Mouse (Mus musculus): ENCODE data around the gene Nkain4. TPM values are rescaled to one million over a fixed set of nuclear protein-coding genes. Genes with fewer than 3 reads are reported as not detected.

Nkain4 gene
- 6.9 and 7.3 TPM in 2 replicates for polyA plus RNA-seq (2015; fragmentation: Nextera tagmentation; extraction: Ambion mirVana)

DNA sequence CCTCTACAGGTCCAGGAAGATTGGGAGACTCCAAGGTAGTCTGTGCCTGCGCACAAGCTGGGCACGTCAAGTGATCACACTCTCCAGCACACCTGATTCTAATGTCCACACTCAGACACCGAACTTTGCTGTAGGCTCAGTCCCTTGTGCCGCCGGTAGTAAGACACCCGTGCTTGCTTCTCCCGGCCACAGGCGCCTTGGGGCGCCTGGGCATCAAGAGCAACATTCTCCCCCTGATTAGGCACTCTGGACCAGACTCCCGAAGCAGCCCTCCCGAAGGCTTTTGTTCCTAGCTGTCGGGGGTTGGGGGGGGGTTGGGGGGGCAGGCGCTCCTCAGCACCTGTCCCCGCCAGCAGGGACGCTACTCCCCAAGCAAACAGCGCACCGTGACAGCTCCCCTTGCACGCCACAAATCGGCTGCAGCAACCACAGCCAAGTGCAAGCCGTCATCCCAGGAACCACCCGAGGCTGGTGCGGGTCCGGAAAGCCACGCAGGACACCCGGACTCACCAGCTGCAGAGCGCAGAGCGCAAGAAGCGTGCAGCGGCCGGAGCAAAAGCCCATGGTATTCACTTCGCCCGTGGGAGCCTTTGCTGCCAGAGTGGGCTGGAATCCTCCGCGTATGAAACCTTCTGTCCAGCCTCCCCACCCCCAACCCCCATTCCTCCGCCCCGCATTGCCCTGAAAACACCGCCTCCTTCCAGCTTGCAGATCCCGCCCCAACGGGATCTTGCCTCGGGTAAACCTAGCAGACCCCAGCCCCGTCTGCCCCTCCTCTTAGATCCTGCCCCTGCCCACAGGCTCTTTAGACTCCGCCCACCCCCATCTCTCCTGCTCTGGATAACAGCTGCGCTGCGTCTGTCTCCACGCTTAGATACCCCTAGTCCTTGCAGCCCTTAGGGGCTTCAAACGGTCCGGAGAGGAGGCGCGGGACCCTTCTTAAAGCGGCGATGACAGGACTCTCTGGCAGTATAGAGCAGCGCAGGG is at the start of gene Nkain4:
Gene Nkain4 (minus strand): TSS at position 639 of the 987 bp plus-strand sequence.
- H3K4me2 ChIP-seq: peak within 1 kb of the TSS; percentile 94
- H3K9me3 ChIP-seq: no peaks in the 10 kb centered on the region
- peak; percentile 67 for ATAC-seq (ENCODE audit: insufficient number of reproducible peaks, insufficient read depth, low FRiP score, low TSS enrichment, low read depth)
- H3K9ac ChIP-seq: peak within 1 kb of the TSS; percentile 71
- H3K27ac ChIP-seq: no peak within 1 kb of the TSS
- WGBS: under 1% methylated on average over 52 of the region's 52 CpGs
- H3K4me1 ChIP-seq: peaks cover 13% of the 10 kb centered on the region; the same call in 1 of the 2 replicates
- peak within 1 kb of the TSS; percentile 55 for H3K4me3 ChIP-seq
- peaks cover 55% of the 10 kb centered on the region for H3K27me3 ChIP-seq
- no peaks in the 10 kb centered on the region for H3K36me3 ChIP-seq

DNA sequence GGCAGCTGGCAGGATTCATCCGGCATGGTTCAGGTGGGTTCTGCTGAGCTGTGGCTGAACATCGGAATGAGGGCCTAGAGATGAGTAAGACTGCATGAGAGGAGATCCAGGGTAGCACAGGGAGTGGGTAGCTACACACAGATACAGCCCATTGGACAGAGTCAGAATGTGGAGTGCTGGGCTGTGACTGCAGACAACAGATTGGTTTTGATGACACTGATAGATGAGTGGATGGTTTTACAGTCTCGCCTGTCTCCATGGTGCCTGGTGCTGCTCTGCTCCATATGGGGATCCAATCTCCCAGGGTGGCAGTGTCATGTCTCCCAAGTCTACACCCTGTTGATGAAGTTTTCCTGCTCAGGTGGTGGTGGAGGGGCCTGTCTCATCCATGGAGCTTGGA is 42.4 kb upstream of the Nkain4 start:
- WGBS: 67% methylated on average over 3 of the region's 3 CpGs
- ATAC-seq (ENCODE audit: insufficient number of reproducible peaks, insufficient read depth, low FRiP score, low TSS enrichment, low read depth): no peak
- Histone ChIP-seq H3K9ac (no peak overlapping the region), H3K27me3 (no peaks in the 10 kb centered on the region), H3K9me3 (no peaks in the 10 kb centered on the region), H3K4me1 (no peaks in the 10 kb centered on the region), H3K36me3 (no peaks in the 10 kb centered on the region), H3K27ac (no peak overlapping the region), H3K4me3 (no peak overlapping the region), H3K4me2 (no peak overlapping the region)

DNA sequence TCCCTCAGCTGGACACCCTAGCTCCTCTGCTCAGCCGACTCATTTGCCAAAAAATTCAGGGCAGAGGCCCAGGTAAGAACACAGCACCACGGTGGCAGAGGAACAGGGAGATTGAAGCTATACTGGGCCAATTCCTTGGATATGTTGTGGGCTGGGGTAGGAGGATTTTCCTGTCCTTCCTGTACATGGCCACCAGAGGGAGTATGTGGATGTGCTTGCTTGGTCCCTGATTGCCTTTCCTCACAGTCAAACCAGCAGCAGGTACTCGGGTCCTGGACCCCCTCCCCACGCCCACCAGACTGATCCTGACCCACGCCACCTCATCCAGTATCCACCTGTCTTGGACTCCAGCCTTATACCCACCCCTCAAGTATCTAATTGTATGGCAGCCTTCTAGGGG is 41.9 kb upstream of the Nkain4 start:
- H3K9me3 ChIP-seq: no peaks in the 10 kb centered on the region
- no peaks in the 10 kb centered on the region for H3K27me3 ChIP-seq
- no peak for ATAC-seq (ENCODE audit: insufficient number of reproducible peaks, insufficient read depth, low FRiP score, low TSS enrichment, low read depth)

DNA sequence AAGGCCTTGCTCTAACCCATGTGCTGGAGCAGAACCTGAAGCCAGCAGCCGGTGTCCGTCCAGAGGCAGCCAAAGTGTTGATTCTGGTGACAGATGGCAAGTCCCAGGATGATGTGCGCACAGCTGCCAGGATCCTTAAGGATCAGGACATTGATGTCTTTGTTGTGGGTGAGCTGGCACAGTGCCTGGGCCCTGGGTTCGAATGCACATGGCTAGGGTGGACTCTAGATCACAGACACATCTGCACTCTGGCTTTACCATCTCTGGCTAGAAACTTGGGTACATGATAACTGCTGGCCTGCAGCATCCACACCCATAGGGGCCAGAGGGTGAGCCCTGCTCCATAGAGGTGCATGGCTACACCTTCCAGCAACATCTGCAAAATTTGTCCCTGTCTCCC is 41.0 kb upstream of the Nkain4 start:
- Histone ChIP-seq H3K27ac (no peak overlapping the region), H3K4me1 (no peaks in the 10 kb centered on the region), H3K4me3 (no peak overlapping the region), H3K36me3 (no peaks in the 10 kb centered on the region), H3K9ac (no peak overlapping the region), H3K27me3 (no peaks in the 10 kb centered on the region), H3K4me2 (no peak overlapping the region), H3K9me3 (no peaks in the 10 kb centered on the region)
- ATAC-seq (ENCODE audit: insufficient number of reproducible peaks, insufficient read depth, low FRiP score, low TSS enrichment, low read depth): no peak
- WGBS: 71% methylated on average over 4 of the region's 4 CpGs

More for the DNA sequence above, 41.9 kb upstream of the Nkain4 start:
- 12% methylated on average over 5 of the region's 5 CpGs for WGBS
- no peak overlapping the region for H3K4me2 ChIP-seq
- no peak overlapping the region for H3K9ac ChIP-seq
- no peak overlapping the region for H3K4me3 ChIP-seq
- no peak overlapping the region for H3K27ac ChIP-seq
- no peaks in the 10 kb centered on the region for H3K36me3 ChIP-seq
- no peaks in the 10 kb centered on the region for H3K4me1 ChIP-seq

DNA sequence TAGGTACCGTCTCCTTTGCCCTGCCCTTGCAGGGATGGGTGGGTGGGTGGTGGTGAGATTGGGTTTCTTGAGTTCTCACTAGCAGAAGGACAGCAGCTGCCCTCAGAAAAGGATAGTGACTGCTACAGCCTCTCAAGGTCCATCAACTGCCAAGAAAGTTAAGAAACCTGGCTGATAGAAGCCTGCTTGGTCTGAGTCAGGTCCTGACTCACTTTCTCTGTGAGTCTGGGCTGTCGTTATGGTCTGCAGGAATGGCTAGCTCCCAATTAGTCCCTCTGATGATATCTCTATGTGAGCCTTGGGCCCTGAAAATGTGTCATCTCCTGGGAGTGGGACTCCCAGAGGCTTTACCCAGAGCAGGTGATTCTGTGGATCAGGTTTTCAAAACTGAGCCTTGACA is 39.9 kb upstream of the Nkain4 start:
- Histone ChIP-seq H3K9ac (no peak overlapping the region), H3K4me1 (no peaks in the 10 kb centered on the region), H3K27ac (no peak overlapping the region), H3K9me3 (no peaks in the 10 kb centered on the region), H3K4me2 (no peak overlapping the region), H3K4me3 (no peak overlapping the region), H3K36me3 (no peaks in the 10 kb centered on the region), H3K27me3 (no peaks in the 10 kb centered on the region)
- WGBS: 63% methylated on average over 2 of the region's 2 CpGs
- no peak for ATAC-seq (ENCODE audit: insufficient number of reproducible peaks, insufficient read depth, low FRiP score, low TSS enrichment, low read depth)

DNA sequence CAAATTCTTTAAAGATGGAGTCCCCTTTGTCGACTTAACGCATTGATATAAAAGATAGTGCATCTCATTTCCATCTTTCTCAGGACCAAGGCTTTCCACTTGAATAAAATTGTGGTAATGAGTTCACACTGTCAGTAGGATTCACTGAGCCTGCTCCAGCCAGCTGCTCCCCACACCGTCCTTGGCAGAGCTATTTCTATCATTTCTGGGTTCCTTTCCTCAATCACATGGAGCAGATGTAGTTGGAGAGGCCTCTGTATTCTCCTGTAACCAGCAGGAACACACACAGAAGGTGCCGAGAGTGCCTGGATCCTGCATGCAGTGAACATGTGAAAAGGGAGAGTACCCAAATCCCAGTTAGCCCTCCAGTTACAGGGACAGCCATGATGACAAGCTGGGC is 35.8 kb upstream of the Nkain4 start:
- H3K36me3 ChIP-seq: no peaks in the 10 kb centered on the region
- WGBS: 76% methylated on average over 4 of the region's 4 CpGs
- H3K27ac ChIP-seq: no peak overlapping the region

DNA sequence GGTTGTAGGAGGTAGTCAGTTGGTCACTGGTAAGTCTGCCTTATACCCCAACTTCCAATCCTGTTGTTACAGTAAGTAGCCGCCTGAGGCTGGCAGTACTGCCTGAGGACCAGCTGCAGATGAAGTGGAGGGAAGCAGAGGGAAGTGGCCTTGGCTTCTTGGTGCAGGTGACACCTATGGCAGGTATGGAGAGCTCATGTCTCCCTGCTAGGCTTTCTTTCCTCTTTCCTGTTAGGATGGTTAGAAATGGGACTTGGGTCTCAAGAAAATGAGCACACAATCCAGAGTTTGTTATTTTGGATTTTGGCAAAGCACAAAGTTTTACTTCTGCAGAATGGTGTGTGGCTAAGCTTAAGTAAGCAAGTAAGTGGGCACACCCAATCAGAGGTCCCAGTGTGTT is 34.4 kb upstream of the Nkain4 start:
- Histone ChIP-seq H3K27me3 (no peaks in the 10 kb centered on the region), H3K27ac (no peak overlapping the region), H3K36me3 (peaks cover 7% of the 10 kb centered on the region; the same call in 1 of the 2 replicates), H3K4me3 (no peak overlapping the region), H3K9me3 (no peaks in the 10 kb centered on the region), H3K4me2 (no peak overlapping the region), H3K9ac (no peak overlapping the region), H3K4me1 (0 out of 2 replicates have a peak, but pooled peaks cover 10% of the 10 kb centered on the region)
- WGBS: 70% methylated on average over 1 of the region's 1 CpGs
- ATAC-seq (ENCODE audit: insufficient number of reproducible peaks, insufficient read depth, low FRiP score, low TSS enrichment, low read depth): no peak

More for the DNA sequence above, 35.8 kb upstream of the Nkain4 start:
- Histone ChIP-seq H3K4me1 (0 out of 2 replicates have a peak, but pooled peaks cover 10% of the 10 kb centered on the region), H3K9me3 (no peaks in the 10 kb centered on the region), H3K9ac (no peak overlapping the region), H3K4me3 (no peak overlapping the region), H3K27me3 (no peaks in the 10 kb centered on the region), H3K4me2 (no peak overlapping the region)
- ATAC-seq (ENCODE audit: insufficient number of reproducible peaks, insufficient read depth, low FRiP score, low TSS enrichment, low read depth): no peak

DNA sequence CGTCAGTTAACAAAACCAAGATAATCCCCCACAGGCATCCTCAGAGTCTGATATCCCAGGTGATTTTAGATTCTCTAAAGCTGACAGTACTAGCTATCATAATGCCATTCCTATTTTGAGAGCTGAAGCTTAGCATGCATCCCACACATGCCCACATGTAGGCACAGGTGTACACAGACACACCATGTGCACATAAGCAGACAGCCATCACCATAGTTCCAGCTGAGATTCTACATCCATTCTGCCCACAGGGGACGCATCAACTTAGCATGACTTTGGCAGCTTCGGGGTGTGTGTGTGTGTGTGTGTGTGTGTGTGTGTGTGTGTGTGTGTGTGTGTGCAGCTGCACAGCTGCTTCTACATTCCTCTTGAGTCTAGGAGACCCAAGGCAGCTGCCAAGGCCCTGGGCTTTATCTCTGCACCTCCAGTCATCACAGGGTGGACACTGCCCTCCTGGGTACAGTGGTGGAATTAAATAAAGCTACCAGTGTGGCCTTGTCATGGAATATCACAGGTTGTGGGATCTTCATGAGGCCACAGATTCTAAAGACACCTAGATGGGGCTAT is 33.9 kb upstream of the Nkain4 start:
- no peak for ATAC-seq (ENCODE audit: insufficient number of reproducible peaks, insufficient read depth, low FRiP score, low TSS enrichment, low read depth)
- no peak overlapping the region for H3K27ac ChIP-seq
- H3K36me3 ChIP-seq: peaks cover 12% of the 10 kb centered on the region; the same call in 1 of the 2 replicates
- WGBS: 59% methylated on average over 3 of the region's 3 CpGs
- no peak overlapping the region for H3K9ac ChIP-seq
- H3K4me3 ChIP-seq: no peak overlapping the region
- H3K4me2 ChIP-seq: no peak overlapping the region
- no peaks in the 10 kb centered on the region for H3K9me3 ChIP-seq
- no peaks in the 10 kb centered on the region for H3K27me3 ChIP-seq
- H3K4me1 ChIP-seq: 0 out of 2 replicates have a peak, but pooled peaks cover 10% of the 10 kb centered on the region

DNA sequence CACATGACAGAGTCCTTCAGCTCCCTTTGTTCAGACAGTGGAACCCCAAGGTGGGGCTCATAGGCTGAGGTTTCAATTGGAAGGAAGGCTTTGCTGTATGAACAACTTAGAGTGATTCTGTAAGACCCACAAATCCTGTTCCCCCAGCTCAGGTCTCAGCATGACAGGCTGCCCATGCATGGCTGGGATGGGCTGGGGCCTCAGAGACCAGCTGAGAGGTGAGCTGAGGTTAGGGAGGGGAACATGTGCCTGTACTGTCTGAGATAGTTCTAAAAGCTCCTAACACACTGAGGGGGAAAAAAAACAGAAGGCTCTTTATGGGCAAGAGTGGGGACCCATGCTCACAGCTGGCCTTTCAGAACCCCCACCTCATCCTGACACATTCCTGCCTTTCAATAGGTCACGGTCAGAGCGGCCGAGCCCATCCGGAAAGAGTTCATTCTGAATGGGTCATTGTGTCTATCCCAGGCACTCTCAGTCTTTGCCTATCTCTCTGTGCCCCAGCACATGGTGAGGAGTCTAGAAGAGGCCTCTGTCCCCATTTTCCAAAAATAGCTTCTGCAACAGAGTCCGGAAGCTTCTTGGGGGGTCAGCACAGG is 33.0 kb upstream of the Nkain4 start:
- Histone ChIP-seq H3K4me3 (no peak overlapping the region), H3K4me1 (0 out of 2 replicates have a peak, but pooled peaks cover 10% of the 10 kb centered on the region), H3K4me2 (no peak overlapping the region), H3K36me3 (peaks cover 20% of the 10 kb centered on the region), H3K9ac (no peak overlapping the region), H3K27ac (no peak overlapping the region; the same call in 1 of the 2 replicates), H3K27me3 (no peaks in the 10 kb centered on the region), H3K9me3 (no peaks in the 10 kb centered on the region)
- ATAC-seq (ENCODE audit: insufficient number of reproducible peaks, insufficient read depth, low FRiP score, low TSS enrichment, low read depth): no peak
- WGBS: 19% methylated on average over 5 of the region's 5 CpGs

DNA sequence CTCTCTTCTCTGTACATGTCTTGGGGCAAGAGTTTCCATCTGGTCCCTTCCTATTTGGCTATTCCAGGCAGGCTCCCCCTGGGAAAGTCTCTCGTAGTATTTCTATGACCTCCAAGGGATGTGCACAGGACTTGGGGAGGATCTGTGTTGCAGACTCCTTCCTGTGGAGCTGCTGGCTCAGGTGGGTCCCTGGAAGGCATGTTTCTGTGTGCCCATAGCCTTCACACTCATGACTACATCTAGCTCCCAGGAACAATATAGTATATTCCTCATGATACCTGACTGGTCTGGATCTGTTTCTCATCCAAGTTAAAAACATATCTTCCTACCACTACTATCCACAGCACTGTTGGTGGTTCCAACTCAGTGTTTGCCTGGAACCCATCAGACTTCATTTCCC is 32.5 kb upstream of the Nkain4 start:
- no peak overlapping the region; the same call in 1 of the 2 replicates for H3K27ac ChIP-seq

DNA sequence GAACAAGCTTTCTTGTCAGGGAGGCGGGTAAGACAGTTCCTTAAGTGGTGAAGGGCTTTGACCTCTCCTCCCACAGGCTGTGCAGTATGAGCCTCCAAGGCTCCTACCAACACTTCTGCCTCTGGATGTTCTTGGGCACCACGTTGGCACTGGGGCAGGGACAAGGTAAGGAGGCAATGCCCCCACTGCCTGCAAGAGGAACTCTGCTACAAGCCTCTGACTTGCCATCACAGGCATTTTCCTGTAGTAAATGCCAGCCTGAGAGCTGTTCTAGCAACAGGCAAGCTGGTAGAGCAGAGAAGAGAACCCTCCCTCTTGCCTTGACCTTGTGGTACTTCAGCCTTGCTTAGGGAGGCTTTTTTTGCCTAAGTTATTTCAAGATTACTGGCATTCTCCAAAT is 31.9 kb upstream of the Nkain4 start, which contains the start of gene Col20a1:
Gene Col20a1 (plus strand): TSS at position 87 of the 400 bp plus-strand sequence.
- Histone ChIP-seq H3K27me3 (no peaks in the 10 kb centered on the region), H3K27ac (no peak within 1 kb of the TSS; the same call in 1 of the 2 replicates), H3K4me2 (no peak within 1 kb of the TSS), H3K4me3 (no peak within 1 kb of the TSS), H3K4me1 (0 out of 2 replicates have a peak, but pooled peaks cover 10% of the 10 kb centered on the region), H3K9me3 (no peaks in the 10 kb centered on the region), H3K36me3 (peaks cover 31% of the 10 kb centered on the region), H3K9ac (no peak within 1 kb of the TSS)
- 64% methylated on average over 2 of the region's 2 CpGs for WGBS
- ATAC-seq (ENCODE audit: insufficient number of reproducible peaks, insufficient read depth, low FRiP score, low TSS enrichment, low read depth): no peak

More for the DNA sequence above, 32.5 kb upstream of the Nkain4 start:
- Histone ChIP-seq H3K4me3 (no peak overlapping the region), H3K9me3 (no peaks in the 10 kb centered on the region), H3K27me3 (no peaks in the 10 kb centered on the region), H3K4me1 (0 out of 2 replicates have a peak, but pooled peaks cover 10% of the 10 kb centered on the region), H3K36me3 (peaks cover 25% of the 10 kb centered on the region), H3K4me2 (no peak overlapping the region), H3K9ac (no peak overlapping the region)
- ATAC-seq (ENCODE audit: insufficient number of reproducible peaks, insufficient read depth, low FRiP score, low TSS enrichment, low read depth): no peak
- 51% methylated on average over 1 of the region's 1 CpGs for WGBS

Measured in embryonic facial prominence, embryonic 13.5 days (tissue).